Mouse (Mus musculus): ENCODE results near the gene 2310007B03Rik. TPM values are rescaled to one million over a fixed set of nuclear protein-coding genes. Genes with fewer than 3 reads are reported as not detected.
"Not testable (repeated sequence)": the region's sequence is repeated elsewhere in the genome, so short reads cannot be mapped to it uniquely, and the experiment has no call there.

The 2310007B03Rik gene
- polyA plus RNA-seq (2014; fragmentation: Nextera tagmentation; extraction: Ambion mirVana) = 0.09 TPM in 1 of 2 replicates, not detected in the other

- Histone ChIP-seq H3K27me3 (ENCODE audit: control insufficient read depth, insufficient read depth, low read length) (peaks cover 11% of the 10 kb centered on the region; the same call in 1 of the 2 replicates), H3K9me3 (ENCODE audit: control insufficient read depth, low read length) (no peaks in the 10 kb centered on the region), H3K4me3 (ENCODE audit: control insufficient read depth in 1 of 2, insufficient read depth in 1 of 2, low read depth in 1 of 2, low read length in 2 of 2) (no peak within 1 kb of the TSS), H3K4me2 (ENCODE audit: low read length) (no peak within 1 kb of the TSS), H3K36me3 (ENCODE audit: control insufficient read depth, insufficient read depth, low read length) (no peaks in the 10 kb centered on the region), H3K9ac (ENCODE audit: low read length) (no peak within 1 kb of the TSS), H3K4me1 (ENCODE audit: control insufficient read depth in 2 of 2, insufficient read depth in 2 of 2, low read length in 2 of 2) (peaks cover 0 to 9% of the 10 kb centered on the region in 2 experiments; a peak in 1 of 4 replicates), H3K27ac (replicated peaks in 1 of 2; ENCODE audit: control insufficient read depth in 1 of 2, insufficient read depth in 1 of 2, low read depth in 2 of 2, low read length in 2 of 2) (no peak within 1 kb of the TSS)
- WGBS = 74% methylated on average over 8 of the region's 8 CpGs
- ATAC-seq (ENCODE audit: insufficient number of reproducible peaks, insufficient read depth, low FRiP score, low read depth) = no peak
Observed at GRCm38 (mm10) chr1:93160501-93161133, at the start of gene 2310007B03Rik. Gene 2310007B03Rik, minus strand, starts transcription at chr1:93160948.

- H3K4me2 ChIP-seq (ENCODE audit: low read length) = peak overlapping the region; percentile 35; the same call in 1 of the 2 replicates
- WGBS = 13% methylated on average over 9 of the region's 9 CpGs
- no peak overlapping the region; the same call in 1 of the 2 replicates for H3K9ac ChIP-seq (ENCODE audit: low read length)
- peak overlapping the region; percentile 77 to 80 for H3K27ac ChIP-seq (replicated peaks in 1 of 2; ENCODE audit: control insufficient read depth in 1 of 2, insufficient read depth in 1 of 2, low read depth in 2 of 2, low read length in 2 of 2)
- no peaks in the 10 kb centered on the region for H3K36me3 ChIP-seq (ENCODE audit: control insufficient read depth, insufficient read depth, low read length)
- ATAC-seq (ENCODE audit: insufficient number of reproducible peaks, insufficient read depth, low FRiP score, low read depth) = peak; percentile 85
- no peaks in the 10 kb centered on the region for H3K27me3 ChIP-seq (ENCODE audit: control insufficient read depth, insufficient read depth, low read length)
- H3K9me3 ChIP-seq (ENCODE audit: control insufficient read depth, low read length) = no peaks in the 10 kb centered on the region
- H3K4me1 ChIP-seq (ENCODE audit: control insufficient read depth in 2 of 2, insufficient read depth in 2 of 2, low read length in 2 of 2) = peaks cover 37 to 45% of the 10 kb centered on the region in 2 experiments
- no peak overlapping the region for H3K4me3 ChIP-seq (ENCODE audit: control insufficient read depth in 1 of 2, insufficient read depth in 1 of 2, low read depth in 1 of 2, low read length in 2 of 2)
Observed at GRCm38 (mm10) chr1:93210213-93210641, 49.5 kb upstream of the 2310007B03Rik start.

GRCm38 (mm10) chr1:93207536-93208064, 46.9 kb upstream of the 2310007B03Rik start:
- H3K9ac ChIP-seq (ENCODE audit: low read length) = no peak overlapping the region
- peaks cover 33 to 38% of the 10 kb centered on the region in 2 experiments for H3K4me1 ChIP-seq (ENCODE audit: control insufficient read depth in 2 of 2, insufficient read depth in 2 of 2, low read length in 2 of 2)
- no peaks in the 10 kb centered on the region for H3K27me3 ChIP-seq (ENCODE audit: control insufficient read depth, insufficient read depth, low read length)
- H3K27ac ChIP-seq (replicated peaks in 1 of 2; ENCODE audit: control insufficient read depth in 1 of 2, insufficient read depth in 1 of 2, low read depth in 2 of 2, low read length in 2 of 2) = no peak overlapping the region
- H3K36me3 ChIP-seq (ENCODE audit: control insufficient read depth, insufficient read depth, low read length) = no peaks in the 10 kb centered on the region
- no peak overlapping the region for H3K4me2 ChIP-seq (ENCODE audit: low read length)
- ATAC-seq (ENCODE audit: insufficient number of reproducible peaks, insufficient read depth, low FRiP score, low read depth) = no peak
- no peaks in the 10 kb centered on the region for H3K9me3 ChIP-seq (ENCODE audit: control insufficient read depth, low read length)
- H3K4me3 ChIP-seq (ENCODE audit: control insufficient read depth in 1 of 2, insufficient read depth in 1 of 2, low read depth in 1 of 2, low read length in 2 of 2) = no peak overlapping the region
- WGBS = 87% methylated on average over 4 of the region's 4 CpGs

GRCm38 (mm10) chr1:93206277-93206970, 45.7 kb upstream of the 2310007B03Rik start:
- peaks cover 26 to 28% of the 10 kb centered on the region in 2 experiments for H3K4me1 ChIP-seq (ENCODE audit: control insufficient read depth in 2 of 2, insufficient read depth in 2 of 2, low read length in 2 of 2)
- ATAC-seq (ENCODE audit: insufficient number of reproducible peaks, insufficient read depth, low FRiP score, low read depth) = no peak
- H3K9me3 ChIP-seq (ENCODE audit: control insufficient read depth, low read length) = no peaks in the 10 kb centered on the region
- no peak overlapping the region for H3K27ac ChIP-seq (replicated peaks in 1 of 2; ENCODE audit: control insufficient read depth in 1 of 2, insufficient read depth in 1 of 2, low read depth in 2 of 2, low read length in 2 of 2)
- no peak overlapping the region for H3K4me2 ChIP-seq (ENCODE audit: low read length)
- no peaks in the 10 kb centered on the region for H3K36me3 ChIP-seq (ENCODE audit: control insufficient read depth, insufficient read depth, low read length)
- no peaks in the 10 kb centered on the region for H3K27me3 ChIP-seq (ENCODE audit: control insufficient read depth, insufficient read depth, low read length)
- no peak overlapping the region for H3K9ac ChIP-seq (ENCODE audit: low read length)
- WGBS = 70% methylated on average over 12 of the region's 12 CpGs
- H3K4me3 ChIP-seq (ENCODE audit: control insufficient read depth in 1 of 2, insufficient read depth in 1 of 2, low read depth in 1 of 2, low read length in 2 of 2) = no peak overlapping the region

GRCm38 (mm10) chr1:93197916-93198315, 37.2 kb upstream of the 2310007B03Rik start:
- H3K4me1 ChIP-seq (ENCODE audit: control insufficient read depth in 2 of 2, insufficient read depth in 2 of 2, low read length in 2 of 2) = no peaks in the 10 kb centered on the region
- H3K9me3 ChIP-seq (ENCODE audit: control insufficient read depth, low read length) = peaks cover 9% of the 10 kb centered on the region; the same call in 1 of the 2 replicates
- no peak overlapping the region for H3K4me2 ChIP-seq (ENCODE audit: low read length)
- ATAC-seq (ENCODE audit: insufficient number of reproducible peaks, insufficient read depth, low FRiP score, low read depth) = no peak
- no peak overlapping the region for H3K27ac ChIP-seq (replicated peaks in 1 of 2; ENCODE audit: control insufficient read depth in 1 of 2, insufficient read depth in 1 of 2, low read depth in 2 of 2, low read length in 2 of 2)
- H3K36me3 ChIP-seq (ENCODE audit: control insufficient read depth, insufficient read depth, low read length) = no peaks in the 10 kb centered on the region
- H3K4me3 ChIP-seq (ENCODE audit: control insufficient read depth in 1 of 2, insufficient read depth in 1 of 2, low read depth in 1 of 2, low read length in 2 of 2) = no peak overlapping the region
- WGBS = 73% methylated on average over 3 of the region's 3 CpGs
- H3K27me3 ChIP-seq (ENCODE audit: control insufficient read depth, insufficient read depth, low read length) = no peaks in the 10 kb centered on the region; the same call in 1 of the 2 replicates
- no peak overlapping the region for H3K9ac ChIP-seq (ENCODE audit: low read length)

DNA sequence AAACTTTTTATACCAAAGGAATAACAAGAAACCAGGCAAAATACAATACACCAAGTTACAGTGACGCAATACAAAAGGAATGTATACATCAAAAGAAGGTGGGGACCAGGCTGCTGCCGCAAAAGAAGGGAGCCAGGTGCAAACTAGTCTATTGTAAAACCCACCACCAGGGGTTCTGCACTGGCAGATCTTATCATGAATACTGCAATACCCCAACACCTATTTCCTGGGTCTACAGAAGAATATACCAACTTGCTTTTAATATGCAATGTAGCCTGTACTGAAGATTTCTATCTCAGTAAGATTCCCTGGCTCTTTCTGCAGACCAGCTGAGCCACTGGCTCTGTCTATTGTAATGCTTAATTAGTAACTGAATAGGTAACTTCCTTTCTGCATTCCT, 36.7 kb upstream of the 2310007B03Rik start:
- H3K4me3 ChIP-seq (ENCODE audit: control insufficient read depth in 1 of 2, insufficient read depth in 1 of 2, low read depth in 1 of 2, low read length in 2 of 2); H3K4me1 ChIP-seq (ENCODE audit: control insufficient read depth in 2 of 2, insufficient read depth in 2 of 2, low read length in 2 of 2); H3K27ac ChIP-seq (replicated peaks in 1 of 2; ENCODE audit: control insufficient read depth in 1 of 2, insufficient read depth in 1 of 2, low read depth in 2 of 2, low read length in 2 of 2); H3K4me2 ChIP-seq (ENCODE audit: low read length); ATAC-seq (ENCODE audit: insufficient number of reproducible peaks, insufficient read depth, low FRiP score, low read depth); H3K9me3 ChIP-seq (ENCODE audit: control insufficient read depth, low read length); H3K27me3 ChIP-seq (ENCODE audit: control insufficient read depth, insufficient read depth, low read length); H3K36me3 ChIP-seq (ENCODE audit: control insufficient read depth, insufficient read depth, low read length); H3K9ac ChIP-seq (ENCODE audit: low read length): not testable (repeated sequence)
- 95% methylated on average over 2 of the region's 2 CpGs for WGBS

GRCm38 (mm10) chr1:93194961-93195360, 34.2 kb upstream of the 2310007B03Rik start:
- peaks cover 17% of the 10 kb centered on the region for H3K27me3 ChIP-seq (ENCODE audit: control insufficient read depth, insufficient read depth, low read length)
- H3K4me1 ChIP-seq (ENCODE audit: control insufficient read depth in 2 of 2, insufficient read depth in 2 of 2, low read length in 2 of 2) = no peaks in the 10 kb centered on the region
- ATAC-seq (ENCODE audit: insufficient number of reproducible peaks, insufficient read depth, low FRiP score, low read depth) = no peak
- no peak overlapping the region for H3K4me2 ChIP-seq (ENCODE audit: low read length)
- no peak overlapping the region for H3K4me3 ChIP-seq (ENCODE audit: control insufficient read depth in 1 of 2, insufficient read depth in 1 of 2, low read depth in 1 of 2, low read length in 2 of 2)
- H3K9ac ChIP-seq (ENCODE audit: low read length) = no peak overlapping the region
- peaks cover 9% of the 10 kb centered on the region; the same call in 1 of the 2 replicates for H3K9me3 ChIP-seq (ENCODE audit: control insufficient read depth, low read length)
- no peak overlapping the region for H3K27ac ChIP-seq (replicated peaks in 1 of 2; ENCODE audit: control insufficient read depth in 1 of 2, insufficient read depth in 1 of 2, low read depth in 2 of 2, low read length in 2 of 2)
- whole genome bisulfite sequencing = 75% methylated on average over 3 of the region's 3 CpGs
- H3K36me3 ChIP-seq (ENCODE audit: control insufficient read depth, insufficient read depth, low read length) = no peaks in the 10 kb centered on the region
